Mouse (Mus musculus) hindbrain, embryonic 10.5 days (tissue): ENCODE results near the gene Sys1. TPM values are rescaled to one million over a fixed set of nuclear protein-coding genes. Genes with fewer than 3 reads are reported as not detected.

ENCODE experiments used
- DNase-seq: peaks from one replicate; pipeline ENCODE4 v3.0.0-alpha.2; 2017; ENCODE audit warnings: low spot score
- H3K27ac ChIP-seq: fragments of 300-500 bp; sonication (generic); 2 replicates; pipeline ENCODE4 v1.5.1; 2016; ENCODE audit warnings: mild to moderate bottlenecking, moderate library complexity
- H3K27me3 ChIP-seq: fragments of 300-500 bp; sonication (generic); 2 replicates; pipeline ENCODE4 v1.6.1; 2016; ENCODE audit warnings: mild to moderate bottlenecking; ENCODE audit not compliant: poor library complexity, insufficient read depth, severe bottlenecking
- H3K36me3 ChIP-seq: fragments of 300-500 bp; sonication (generic); 2 replicates; pipeline ENCODE4 v1.6.1; 2016; ENCODE audit warnings: mild to moderate bottlenecking, moderate library complexity
- H3K4me1 ChIP-seq: fragments of 300-500 bp; sonication (generic); replicated peaks from 2 replicates; pipeline ENCODE4 v1.6.1; 2016; ENCODE audit warnings: mild to moderate bottlenecking
- H3K4me3 ChIP-seq: fragments of 300-500 bp; sonication (generic); 2 replicates; pipeline ENCODE4 v1.5.1; 2016; ENCODE audit warnings: mild to moderate bottlenecking, moderate library complexity
- H3K9me3 ChIP-seq: fragments of 300-500 bp; sonication (generic); 2 replicates; pipeline ENCODE4 v1.6.1; 2016; ENCODE audit warnings: mild to moderate bottlenecking, moderate library complexity
- WGBS: fragments of 180-500 bp; shearing (Covaris S2); methylation state at CpG from one replicate; pipeline ENCODE4 v1.1.7; 2016; 5-methylcytosine and 5-hydroxymethylcytosine counted together
- polyA plus RNA-seq: library from polyadenylated mRNA; unstranded; fragments of >200 nt; fragmentation: Nextera tagmentation; extraction: Ambion mirVana; gene quantifications from 2 replicates; pipeline ENCODE4 v1.2.1, GENCODE M21; 2016

The Sys1 gene
- polyA plus RNA-seq, 1 experiment from 2014 or later: 76.4 TPM

GRCm38 (mm10) chr2:164448140-164448539 is 8.6 kb upstream of the Sys1 start:
- WGBS: 79% methylated on average over 1 of the region's 1 CpGs
- Histone ChIP-seq H3K4me3 (no peak overlapping the region), H3K36me3 (no peaks in the 10 kb centered on the region), H3K27ac (no peak overlapping the region), H3K27me3 (peaks cover 4% of the 10 kb centered on the region; the same call in 1 of the 2 replicates), H3K4me1 (peaks cover 17% of the 10 kb centered on the region), H3K9me3 (no peaks in the 10 kb centered on the region)
- no peak for DNase-seq

- no peaks in the 10 kb centered on the region for H3K9me3 ChIP-seq
- H3K27ac ChIP-seq: no peak overlapping the region
- WGBS: 86% methylated on average over 5 of the region's 5 CpGs
- no peaks in the 10 kb centered on the region for H3K36me3 ChIP-seq
- no peak overlapping the region for H3K4me3 ChIP-seq
- peaks cover 6% of the 10 kb centered on the region; the same call in 1 of the 2 replicates for H3K27me3 ChIP-seq
- H3K4me1 ChIP-seq: peaks cover 9% of the 10 kb centered on the region; the same call in 1 of the 2 replicates
- DNase-seq: no peak
These were observed 7.8 kb upstream of the Sys1 start for GRCm38 (mm10) chr2:164448921-164449320.

GRCm38 (mm10) chr2:164449341-164450042 is 7.3 kb upstream of the Sys1 start:
- H3K4me3 ChIP-seq: no peak overlapping the region
- peaks cover 9% of the 10 kb centered on the region; the same call in 1 of the 2 replicates for H3K4me1 ChIP-seq
- peaks cover 6% of the 10 kb centered on the region; the same call in 1 of the 2 replicates for H3K27me3 ChIP-seq
- WGBS: 88% methylated on average over 14 of the region's 14 CpGs
- DNase-seq: no peak
- H3K27ac ChIP-seq: no peak overlapping the region
- no peaks in the 10 kb centered on the region for H3K36me3 ChIP-seq
- no peaks in the 10 kb centered on the region for H3K9me3 ChIP-seq

- Histone ChIP-seq H3K27ac (no peak overlapping the region), H3K27me3 (0 out of 2 replicates have a peak, but pooled peaks cover 6% of the 10 kb centered on the region), H3K4me1 (peaks cover 27% of the 10 kb centered on the region), H3K4me3 (no peak overlapping the region), H3K9me3 (no peaks in the 10 kb centered on the region), H3K36me3 (no peaks in the 10 kb centered on the region)
- WGBS: 56% methylated on average over 12 of the region's 13 CpGs
- DNase-seq: no peak
These were observed 4.6 kb upstream of the Sys1 start for GRCm38 (mm10) chr2:164452000-164452676.

GRCm38 (mm10) chr2:164453047-164453757 is 3.6 kb upstream of the Sys1 start:
- WGBS: 82% methylated on average over 14 of the region's 14 CpGs
- no peak overlapping the region for H3K4me3 ChIP-seq
- no peak for DNase-seq

GRCm38 (mm10) chr2:164453887-164454500 is 2.8 kb upstream of the Sys1 start:
- H3K27ac ChIP-seq: no peak overlapping the region
- peaks cover 31% of the 10 kb centered on the region for H3K4me1 ChIP-seq
- H3K27me3 ChIP-seq: 0 out of 2 replicates have a peak, but pooled peaks cover 6% of the 10 kb centered on the region
- WGBS: 76% methylated on average over 7 of the region's 7 CpGs
- no peak overlapping the region for H3K4me3 ChIP-seq
- no peaks in the 10 kb centered on the region for H3K36me3 ChIP-seq
- H3K9me3 ChIP-seq: no peaks in the 10 kb centered on the region
- DNase-seq: no peak

More at GRCm38 (mm10) chr2:164453047-164453757, 3.6 kb upstream of the Sys1 start:
- H3K36me3 ChIP-seq: no peaks in the 10 kb centered on the region
- no peaks in the 10 kb centered on the region for H3K9me3 ChIP-seq
- H3K4me1 ChIP-seq: peaks cover 31% of the 10 kb centered on the region
- H3K27ac ChIP-seq: no peak overlapping the region
- 0 out of 2 replicates have a peak, but pooled peaks cover 6% of the 10 kb centered on the region for H3K27me3 ChIP-seq

GRCm38 (mm10) chr2:164454846-164455245 is 1.9 kb upstream of the Sys1 start:
- 0 out of 2 replicates have a peak, but pooled peaks cover 6% of the 10 kb centered on the region for H3K27me3 ChIP-seq
- peaks cover 31% of the 10 kb centered on the region for H3K4me1 ChIP-seq
- H3K27ac ChIP-seq: no peak overlapping the region
- H3K36me3 ChIP-seq: no peaks in the 10 kb centered on the region
- DNase-seq: no peak
- no peak overlapping the region for H3K4me3 ChIP-seq
- H3K9me3 ChIP-seq: no peaks in the 10 kb centered on the region
- WGBS: 83% methylated on average over 10 of the region's 10 CpGs

GRCm38 (mm10) chr2:164455421-164456190 is 1.2 kb upstream of the Sys1 start:
- H3K4me1 ChIP-seq: peaks cover 31% of the 10 kb centered on the region
- H3K27me3 ChIP-seq: 0 out of 2 replicates have a peak, but pooled peaks cover 6% of the 10 kb centered on the region
- H3K9me3 ChIP-seq: no peaks in the 10 kb centered on the region
- H3K36me3 ChIP-seq: no peaks in the 10 kb centered on the region
- 77% methylated on average over 6 of the region's 6 CpGs for WGBS
- no peak overlapping the region for H3K4me3 ChIP-seq
- no peak for DNase-seq
- H3K27ac ChIP-seq: no peak overlapping the region

- Histone ChIP-seq H3K27me3 (0 out of 2 replicates have a peak, but pooled peaks cover 6% of the 10 kb centered on the region), H3K9me3 (no peaks in the 10 kb centered on the region), H3K36me3 (no peaks in the 10 kb centered on the region), H3K4me1 (peaks cover 35% of the 10 kb centered on the region), H3K27ac (peak overlapping the region; percentile 85), H3K4me3 (peak overlapping the region; percentile 29; the same call in 1 of the 2 replicates)
- WGBS: 96% methylated on average over 1 of the region's 1 CpGs
- no peak for DNase-seq
These were observed 351 bp upstream of the Sys1 start for GRCm38 (mm10) chr2:164456413-164456812.

GRCm38 (mm10) chr2:164457942-164458341 is 1.2 kb downstream of the Sys1 start:
- Histone ChIP-seq H3K9me3 (no peaks in the 10 kb centered on the region), H3K4me1 (peaks cover 41% of the 10 kb centered on the region), H3K36me3 (no peaks in the 10 kb centered on the region), H3K4me3 (no peak overlapping the region), H3K27ac (peak overlapping the region; percentile 85; the same call in 1 of the 2 replicates), H3K27me3 (0 out of 2 replicates have a peak, but pooled peaks cover 4% of the 10 kb centered on the region)
- no peak for DNase-seq
- 73% methylated on average over 7 of the region's 7 CpGs for WGBS

- WGBS: 89% methylated on average over 8 of the region's 8 CpGs
- no peak overlapping the region for H3K4me3 ChIP-seq
- DNase-seq: no peak
These were observed 1.8 kb downstream of the Sys1 start for GRCm38 (mm10) chr2:164458535-164458934.

More at GRCm38 (mm10) chr2:164458535-164458934, 1.8 kb downstream of the Sys1 start:
- Histone ChIP-seq H3K9me3 (no peaks in the 10 kb centered on the region), H3K36me3 (peaks cover 5% of the 10 kb centered on the region), H3K27me3 (no peaks in the 10 kb centered on the region), H3K27ac (no peak overlapping the region), H3K4me1 (peaks cover 44% of the 10 kb centered on the region)
